Mouse (Mus musculus) embryonic facial prominence, embryonic 11.5 days (tissue): ENCODE measurements around the gene BC005537. TPM values are rescaled to one million over a fixed set of nuclear protein-coding genes. Genes with fewer than 3 reads are reported as not detected.
"Not testable (repeated sequence)": the region's sequence is repeated elsewhere in the genome, so short reads cannot be mapped to it uniquely, and the experiment has no call there.

Source experiments
- ATAC-seq: fragments of 200-750 bp; cut with Nextera tagmentation; replicated peaks from 2 replicates; pipeline ENCODE4 v1.8.0; 2017; ENCODE audit warnings: low read depth; ENCODE audit not compliant: insufficient number of reproducible peaks, low FRiP score, low TSS enrichment
- DNase-seq: peaks from one replicate; pipeline ENCODE4 v3.0.0-alpha.2; 2015; ENCODE audit warnings: low spot score
- H3K27ac ChIP-seq: fragments of 300-500 bp; sonication (generic); replicated peaks from 2 replicates; pipeline ENCODE4 v1.5.1; 2014; ENCODE audit warnings: mild to moderate bottlenecking, low read depth, low read length, control low read depth
- H3K27me3 ChIP-seq: fragments of 300-500 bp; sonication (generic); 2 replicates; pipeline ENCODE4 v1.6.1; 2014; ENCODE audit warnings: mild to moderate bottlenecking, low read length, moderate library complexity, mixed read lengths; ENCODE audit not compliant: control insufficient read depth, insufficient read depth
- H3K36me3 ChIP-seq: fragments of 300-500 bp; sonication (generic); replicated peaks from 2 replicates; pipeline ENCODE4 v1.6.1; 2014; ENCODE audit warnings: low read depth, mild to moderate bottlenecking, low read length, moderate library complexity, mixed read lengths; ENCODE audit not compliant: control insufficient read depth, insufficient read depth
- H3K4me1 ChIP-seq: fragments of 300-500 bp; sonication (generic); 2 replicates; pipeline ENCODE4 v1.6.1; 2014; ENCODE audit warnings: low read length, mixed read lengths; ENCODE audit not compliant: control insufficient read depth, insufficient read depth
- H3K4me2 ChIP-seq: fragments of 300-500 bp; sonication (generic); 2 replicates; pipeline ENCODE4 v1.6.1; 2014; ENCODE audit warnings: low read depth, mild to moderate bottlenecking, control low read depth, low read length, moderate library complexity
- H3K4me3 ChIP-seq: fragments of 300-500 bp; sonication (generic); 2 replicates; pipeline ENCODE4 v1.5.1; 2014; ENCODE audit warnings: low read depth, low read length, control low read depth
- H3K9ac ChIP-seq: fragments of 300-500 bp; sonication (generic); replicated peaks from 2 replicates; pipeline ENCODE4 v1.6.1; 2014; ENCODE audit warnings: mild to moderate bottlenecking, control low read depth, low read length
- H3K9me3 ChIP-seq: fragments of 300-500 bp; sonication (generic); replicated peaks from 2 replicates; pipeline ENCODE4 v1.6.1; 2016; ENCODE audit warnings: mild to moderate bottlenecking, low read length, inconsistent platforms, mixed read lengths; ENCODE audit not compliant: control insufficient read depth
- WGBS: fragments of 180-500 bp; shearing (Covaris S2); extraction: QIAGEN DNeasy Blood & Tissue Kit; methylation state at CpG from one replicate; pipeline ENCODE4 v1.1.7; 2014; 5-methylcytosine and 5-hydroxymethylcytosine counted together
- polyA plus RNA-seq: library from polyadenylated mRNA; unstranded; fragments of >200 nt; fragmentation: Nextera tagmentation; extraction: Ambion mirVana; gene quantifications from 2 replicates; pipeline ENCODE4 v1.2.1, GENCODE M21; 2014

Gene BC005537
- polyA plus RNA-seq, 1 experiment from 2014 or later: 21.0 TPM

GRCm38 (mm10) chr13:24762254-24762653 lies 39.2 kb upstream of the BC005537 start:
- no peaks in the 10 kb centered on the region for H3K4me1 ChIP-seq
- H3K9ac ChIP-seq: peak overlapping the region; percentile 93; the same call in 1 of the 2 replicates
- no peaks in the 10 kb centered on the region; the same call in 1 of the 2 replicates for H3K36me3 ChIP-seq
- peak overlapping the region; percentile 69 for H3K4me2 ChIP-seq
- H3K9me3 ChIP-seq: no peaks in the 10 kb centered on the region
- ATAC-seq: no peak
- no peak for DNase-seq
- H3K4me3 ChIP-seq: peak overlapping the region; percentile 94
- H3K27ac ChIP-seq: no peak overlapping the region
- no peaks in the 10 kb centered on the region for H3K27me3 ChIP-seq
- WGBS: 39% methylated on average over 4 of the region's 4 CpGs

- not testable (repeated sequence) for H3K27ac ChIP-seq, H3K9ac ChIP-seq, H3K27me3 ChIP-seq, H3K4me2 ChIP-seq, H3K4me3 ChIP-seq, H3K36me3 ChIP-seq, H3K4me1 ChIP-seq, H3K9me3 ChIP-seq, ATAC-seq, DNase-seq
- WGBS: 63% methylated on average over 4 of the region's 4 CpGs
Observed at GRCm38 (mm10) chr13:24767809-24768208, 33.6 kb upstream of the BC005537 start.

GRCm38 (mm10) chr13:24771482-24771881 lies 30.0 kb upstream of the BC005537 start:
- H3K4me3 ChIP-seq, H3K27ac ChIP-seq, ATAC-seq, H3K9ac ChIP-seq, H3K4me1 ChIP-seq, H3K4me2 ChIP-seq, H3K36me3 ChIP-seq, DNase-seq, H3K9me3 ChIP-seq, H3K27me3 ChIP-seq: not testable (repeated sequence)
- 92% methylated on average over 10 of the region's 10 CpGs for WGBS

GRCm38 (mm10) chr13:24776146-24776844 lies 25.2 kb upstream of the BC005537 start:
- no peak overlapping the region for H3K9ac ChIP-seq
- H3K4me2 ChIP-seq: no peak overlapping the region
- no peak overlapping the region for H3K27ac ChIP-seq
- no peak for ATAC-seq
- no peaks in the 10 kb centered on the region for H3K36me3 ChIP-seq
- H3K9me3 ChIP-seq: no peaks in the 10 kb centered on the region
- no peaks in the 10 kb centered on the region for H3K4me1 ChIP-seq
- H3K4me3 ChIP-seq: no peak overlapping the region
- peak; percentile 79 for DNase-seq
- H3K27me3 ChIP-seq: no peaks in the 10 kb centered on the region
- WGBS: 57% methylated on average over 7 of the region's 7 CpGs

GRCm38 (mm10) chr13:24778026-24778425 lies 23.4 kb upstream of the BC005537 start:
- Histone ChIP-seq H3K4me2 (no peak overlapping the region), H3K36me3 (no peaks in the 10 kb centered on the region), H3K9ac (no peak overlapping the region), H3K4me3 (no peak overlapping the region), H3K9me3 (no peaks in the 10 kb centered on the region), H3K4me1 (no peaks in the 10 kb centered on the region), H3K27ac (no peak overlapping the region), H3K27me3 (no peaks in the 10 kb centered on the region)
- DNase-seq: no peak
- no peak for ATAC-seq
- 57% methylated on average over 2 of the region's 2 CpGs for WGBS

GRCm38 (mm10) chr13:24778706-24779380 lies 22.6 kb upstream of the BC005537 start:
- no peak overlapping the region for H3K4me2 ChIP-seq
- DNase-seq (no peak), ATAC-seq (no peak)
- no peak overlapping the region for H3K4me3 ChIP-seq
- no peaks in the 10 kb centered on the region for H3K4me1 ChIP-seq
- no peaks in the 10 kb centered on the region for H3K9me3 ChIP-seq
- WGBS: 84% methylated on average over 8 of the region's 8 CpGs
- no peak overlapping the region for H3K9ac ChIP-seq
- no peaks in the 10 kb centered on the region for H3K36me3 ChIP-seq
- no peaks in the 10 kb centered on the region for H3K27me3 ChIP-seq
- no peak overlapping the region for H3K27ac ChIP-seq

GRCm38 (mm10) chr13:24781916-24782315 lies 19.5 kb upstream of the BC005537 start:
- Histone ChIP-seq H3K4me3 (no peak overlapping the region), H3K9ac (no peak overlapping the region), H3K4me1 (no peaks in the 10 kb centered on the region), H3K27me3 (no peaks in the 10 kb centered on the region), H3K9me3 (no peaks in the 10 kb centered on the region), H3K4me2 (no peak overlapping the region), H3K27ac (no peak overlapping the region), H3K36me3 (no peaks in the 10 kb centered on the region)
- ATAC-seq: no peak
- no peak for DNase-seq
- WGBS: 83% methylated on average over 5 of the region's 5 CpGs

- Histone ChIP-seq H3K27me3 (no peaks in the 10 kb centered on the region), H3K4me1 (no peaks in the 10 kb centered on the region), H3K27ac (no peak overlapping the region), H3K9ac (no peak overlapping the region), H3K4me3 (no peak overlapping the region), H3K4me2 (no peak overlapping the region), H3K9me3 (no peaks in the 10 kb centered on the region), H3K36me3 (no peaks in the 10 kb centered on the region)
- WGBS: 67% methylated on average over 11 of the region's 11 CpGs
- ATAC-seq (no peak), DNase-seq (no peak)
Observed at GRCm38 (mm10) chr13:24786014-24786490, 15.4 kb upstream of the BC005537 start.
